ENCODE assay signal across 10 mouse cellular contexts in the genomic region with DNA sequence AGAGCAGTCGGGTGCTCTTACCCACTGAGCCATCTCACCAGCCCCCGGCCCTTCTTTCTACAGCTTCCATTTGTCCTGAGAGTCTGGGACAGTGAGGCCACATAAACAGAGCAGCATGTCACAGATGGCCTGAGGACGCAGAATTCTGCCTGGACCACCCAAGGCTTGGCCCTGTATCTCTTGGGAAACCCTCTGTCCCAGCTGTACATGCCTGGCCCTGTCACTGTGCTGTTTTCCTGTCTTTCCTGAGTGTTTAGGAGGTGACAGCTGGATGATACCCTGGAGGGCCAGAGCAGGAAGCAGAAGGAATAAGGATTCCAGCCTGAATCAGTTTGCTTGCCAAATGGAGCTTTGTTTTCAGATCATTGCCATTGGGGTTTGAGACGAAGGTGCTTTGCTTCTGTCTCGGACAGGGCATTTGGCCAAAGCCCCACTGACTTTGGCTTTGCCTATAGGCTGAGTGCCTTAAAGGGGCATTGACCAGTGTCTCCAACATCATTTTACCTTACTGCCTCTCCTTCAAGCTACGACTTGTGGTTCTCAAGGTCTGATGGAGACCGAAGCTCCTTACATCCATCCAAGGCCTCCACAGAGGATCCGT. TPM values are rescaled to one million over a fixed set of nuclear protein-coding genes. Genes with fewer than 3 reads are reported as not detected.
DNase-seq lines count a peak whose midpoint lies in the region; ATAC-seq and TF ChIP-seq lines count a peak whose summit lies in the region.
"Had no signal": no experiment of that assay in that cellular context is flagged by ENCODE, and none has a peak within 500 bp of the region (broad histone marks: within the 10 kb centered on the region; RNA-seq: fewer than 3 reads in every experiment).

No protein-coding gene starts in this region.

- no peak for TF ChIP-seq POLR2A in kidney, adult 2 months (IDR thresholded peaks at IDR 0.05; ENCODE audit: low read depth, low read length)

- WGBS in hindbrain, embryonic 12.5 days = 78% methylated on average over 8 of the region's 8 CpGs
- 83% methylated on average over 8 of the region's 8 CpGs for WGBS in hindbrain, embryonic 10.5 days
- 74% methylated on average over 8 of the region's 8 CpGs for WGBS in intestine, embryonic 14.5 days
- 71% methylated on average over 8 of the region's 8 CpGs for WGBS in stomach, embryonic 15.5 days
- 55% methylated on average over 8 of the region's 8 CpGs for WGBS in kidney, adult 2 months

- no peak overlapping the region for H3K9ac ChIP-seq in hindbrain, embryonic 12.5 days
- H3K9ac ChIP-seq in intestine, embryonic 14.5 days (ENCODE audit: low read length) = no peak overlapping the region
- H3K9ac ChIP-seq in stomach, embryonic 15.5 days = no peak overlapping the region
- H3K9ac ChIP-seq: embryonic facial prominence, embryonic 12.5 days had no signal

- no peaks in the 10 kb centered on the region for H3K9me3 ChIP-seq in hindbrain, embryonic 12.5 days (replicated peaks)
- H3K9me3 ChIP-seq in hindbrain, embryonic 10.5 days = no peaks in the 10 kb centered on the region
- no peaks in the 10 kb centered on the region for H3K9me3 ChIP-seq in intestine, embryonic 14.5 days (ENCODE audit: control insufficient read depth, low read length)
- H3K9me3 ChIP-seq in stomach, embryonic 15.5 days = no peaks in the 10 kb centered on the region
- H3K9me3 ChIP-seq: embryonic facial prominence, embryonic 12.5 days had no signal

- no peak overlapping the region for H3K4me2 ChIP-seq in hindbrain, embryonic 12.5 days (replicated peaks)
- H3K4me2 ChIP-seq in intestine, embryonic 14.5 days (ENCODE audit: low read length) = no peak overlapping the region
- no peak overlapping the region for H3K4me2 ChIP-seq in stomach, embryonic 15.5 days
- H3K4me2 ChIP-seq: embryonic facial prominence, embryonic 12.5 days had no signal

- no peak for TF ChIP-seq CTCF in kidney, adult 2 months (conservative IDR thresholded peaks at IDR 0.05; ENCODE audit: insufficient read depth, insufficient read length, low read depth, low read length)

- no peak overlapping the region for H3K4me3 ChIP-seq in hindbrain, embryonic 12.5 days
- no peak overlapping the region for H3K4me3 ChIP-seq in hindbrain, embryonic 10.5 days
- H3K4me3 ChIP-seq in intestine, embryonic 14.5 days (ENCODE audit: low read depth, low read length) = no peak overlapping the region
- H3K4me3 ChIP-seq in stomach, embryonic 15.5 days (replicated peaks) = no peak overlapping the region
- H3K4me3 ChIP-seq in kidney, adult 2 months (ENCODE audit: insufficient read depth, low read depth, low read length) = no peak overlapping the region
- H3K4me3 ChIP-seq: embryonic facial prominence, embryonic 12.5 days had no signal

- no peaks in the 10 kb centered on the region for H3K36me3 ChIP-seq in hindbrain, embryonic 12.5 days
- peaks cover 14% of the 10 kb centered on the region; the same call in 1 of the 2 replicates for H3K36me3 ChIP-seq in hindbrain, embryonic 10.5 days
- H3K36me3 ChIP-seq in intestine, embryonic 14.5 days (ENCODE audit: control insufficient read depth, insufficient read depth, low read length) = no peaks in the 10 kb centered on the region
- H3K36me3 ChIP-seq in stomach, embryonic 15.5 days = no peaks in the 10 kb centered on the region
- H3K36me3 ChIP-seq in kidney, adult 2 months (ENCODE audit: control insufficient read depth, insufficient read depth, low read length) = no peaks in the 10 kb centered on the region
- H3K36me3 ChIP-seq: embryonic facial prominence, embryonic 12.5 days had no signal

- no peak for ATAC-seq in hindbrain, embryonic 12.5 days (ENCODE audit: low FRiP score)
- ATAC-seq in intestine, embryonic 14.5 days (replicated peaks; ENCODE audit: low FRiP score, low TSS enrichment, low read depth) = no peak
- ATAC-seq in stomach, embryonic 15.5 days (ENCODE audit: insufficient read depth, low FRiP score, low read depth) = peak; percentile 56

- DNase-seq in hindbrain, embryonic 10.5 days (ENCODE audit: low spot score) = no peak
- peak; percentile 78 for DNase-seq in lung, postnatal 10 days
- DNase-seq in lung, postnatal 36 days = no peak
- DNase-seq in intestine, embryonic 14.5 days (ENCODE audit: low spot score) = no peak
- DNase-seq in kidney, adult 2 months = no peak
- DNase-seq: cerebellum, postnatal 36 days; layer of hippocampus, postnatal 36 days had no signal

- 0 out of 2 replicates have a peak overlapping the region, but pooled peaks have one; percentile 7 for H3K27ac ChIP-seq in hindbrain, embryonic 12.5 days
- no peak overlapping the region for H3K27ac ChIP-seq in hindbrain, embryonic 10.5 days
- H3K27ac ChIP-seq in intestine, embryonic 14.5 days (ENCODE audit: low read depth) = peak overlapping the region; percentile 33
- peak overlapping the region; percentile 13 for H3K27ac ChIP-seq in stomach, embryonic 15.5 days
- H3K27ac ChIP-seq in kidney, adult 2 months (ENCODE audit: insufficient read depth, low read depth, low read length) = no peak overlapping the region
- H3K27ac ChIP-seq: embryonic facial prominence, embryonic 12.5 days had no signal

- no peaks in the 10 kb centered on the region for H3K27me3 ChIP-seq in hindbrain, embryonic 12.5 days
- H3K27me3 ChIP-seq in hindbrain, embryonic 10.5 days (ENCODE audit: insufficient read depth, poor library complexity, severe bottlenecking) = no peaks in the 10 kb centered on the region
- H3K27me3 ChIP-seq in intestine, embryonic 14.5 days (replicated peaks; ENCODE audit: control insufficient read depth, insufficient read depth, low read length) = no peaks in the 10 kb centered on the region
- H3K27me3 ChIP-seq in stomach, embryonic 15.5 days (replicated peaks) = no peaks in the 10 kb centered on the region
- no peaks in the 10 kb centered on the region for H3K27me3 ChIP-seq in kidney, adult 2 months (replicated peaks; ENCODE audit: control insufficient read depth, insufficient read depth, low read length)
- H3K27me3 ChIP-seq: embryonic facial prominence, embryonic 12.5 days had no signal

- H3K4me1 ChIP-seq in hindbrain, embryonic 12.5 days = peaks cover 46% of the 10 kb centered on the region
- peaks cover 62% of the 10 kb centered on the region for H3K4me1 ChIP-seq in hindbrain, embryonic 10.5 days (replicated peaks)
- H3K4me1 ChIP-seq in intestine, embryonic 14.5 days (replicated peaks; ENCODE audit: control insufficient read depth, insufficient read depth, low read length) = peaks cover 50% of the 10 kb centered on the region
- peaks cover 32% of the 10 kb centered on the region for H3K4me1 ChIP-seq in stomach, embryonic 15.5 days
- H3K4me1 ChIP-seq in kidney, adult 2 months (ENCODE audit: control insufficient read depth, insufficient read depth, low read length) = peaks cover 57% of the 10 kb centered on the region

RNA-seq across cellular contexts. Expression of a gene that starts 54.2 kb away (rescaled TPM):
- 64.6 and 67.0 TPM in 2 replicates for polyA plus RNA-seq in hindbrain, embryonic 12.5 days (2016; fragmentation: Nextera tagmentation; extraction: Ambion mirVana)
- polyA plus RNA-seq in hindbrain, embryonic 10.5 days (2016; fragmentation: Nextera tagmentation; extraction: Ambion mirVana) = 10.6 and 14.0 TPM in 2 replicates
- polyA plus RNA-seq in intestine, embryonic 14.5 days (2014; fragmentation: Nextera tagmentation; extraction: Ambion mirVana) = 22.2 and 22.4 TPM in 2 replicates
- 31.8 and 32.1 TPM in 2 replicates for polyA plus RNA-seq in stomach, embryonic 15.5 days (2015; fragmentation: Nextera tagmentation; extraction: Ambion mirVana)
- 104 and 112 TPM in 2 replicates for polyA plus RNA-seq in kidney, adult 2 months (2012; rRNA removed)

Comparison
In these comparisons a context has a peak if more than half of its experiments do, and no peak if none do; other contexts are left out.
1. H3K27ac ChIP-seq: peak in hindbrain, embryonic 12.5 days (single experiment), intestine, embryonic 14.5 days (single experiment) and stomach, embryonic 15.5 days (single experiment); none in hindbrain, embryonic 10.5 days (single experiment) and kidney, adult 2 months (single experiment).